ENCODE assay signal across 13 mouse cellular contexts in the genomic region with DNA sequence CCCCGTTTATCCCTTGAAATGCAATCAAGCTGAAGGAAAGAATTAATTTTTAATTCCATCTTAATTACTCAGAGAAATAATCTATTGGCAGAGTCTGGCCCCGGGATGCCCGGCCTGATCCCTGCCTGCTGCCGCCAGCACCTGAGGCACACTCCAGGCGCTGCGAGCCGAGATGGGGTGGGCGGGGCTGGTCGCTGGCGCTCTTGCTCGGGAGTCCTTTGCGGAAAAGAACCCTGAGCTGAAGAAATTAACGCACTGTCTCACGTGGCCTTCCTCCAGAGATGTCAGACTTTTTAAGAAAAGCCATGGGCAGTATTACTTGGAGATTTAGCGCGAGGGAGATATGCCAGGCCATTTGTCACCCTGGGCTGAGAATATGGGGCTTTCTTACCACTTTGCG. TPM values are rescaled to one million over a fixed set of nuclear protein-coding genes. Genes with fewer than 3 reads are reported as not detected.
DNase-seq lines count a peak whose midpoint lies in the region; ATAC-seq and TF ChIP-seq lines count a peak whose summit lies in the region.
"Had no signal": no experiment of that assay in that cellular context is flagged by ENCODE, and none has a peak within 500 bp of the region (broad histone marks: within the 10 kb centered on the region; RNA-seq: fewer than 3 reads in every experiment).

No protein-coding gene starts in this region.

- H3K36me3 ChIP-seq in forebrain, embryonic 10.5 days (replicated peaks), result no peaks in the 10 kb centered on the region
- H3K36me3 ChIP-seq in hindbrain, postnatal 0 days (ENCODE audit: insufficient read depth, low read length), result no peaks in the 10 kb centered on the region
- no peaks in the 10 kb centered on the region for H3K36me3 ChIP-seq in neural tube, embryonic 13.5 days

- peak overlapping the region; percentile 42 for H3K4me2 ChIP-seq in hindbrain, postnatal 0 days (ENCODE audit: low read depth, low read length)
- H3K4me2 ChIP-seq in neural tube, embryonic 13.5 days, result peak overlapping the region; percentile 36

- H3K27ac ChIP-seq in forebrain, embryonic 10.5 days, result no peak overlapping the region
- H3K27ac ChIP-seq in hindbrain, postnatal 0 days, result 0 out of 2 replicates have a peak overlapping the region, but pooled peaks have one; percentile 11
- no peak overlapping the region for H3K27ac ChIP-seq in neural tube, embryonic 13.5 days (replicated peaks)

- H3K4me1 ChIP-seq in forebrain, embryonic 10.5 days, result peaks cover 39% of the 10 kb centered on the region
- no peaks in the 10 kb centered on the region; the same call in 1 of the 2 replicates for H3K4me1 ChIP-seq in hindbrain, postnatal 0 days (ENCODE audit: insufficient read depth, low read length)
- H3K4me1 ChIP-seq in neural tube, embryonic 13.5 days (replicated peaks), result peaks cover 40% of the 10 kb centered on the region

- no peak overlapping the region for H3K9ac ChIP-seq in hindbrain, postnatal 0 days (replicated peaks; ENCODE audit: low read length)
- H3K9ac ChIP-seq in neural tube, embryonic 13.5 days, result no peak overlapping the region

- 0 out of 2 replicates have a peak, but pooled peaks cover 4% of the 10 kb centered on the region for H3K9me3 ChIP-seq in forebrain, embryonic 10.5 days
- no peaks in the 10 kb centered on the region for H3K9me3 ChIP-seq in hindbrain, postnatal 0 days (ENCODE audit: low read length)
- H3K9me3 ChIP-seq in neural tube, embryonic 13.5 days, result no peaks in the 10 kb centered on the region

- peaks cover 57% of the 10 kb centered on the region for H3K27me3 ChIP-seq in forebrain, embryonic 10.5 days (ENCODE audit: poor library complexity, severe bottlenecking)
- H3K27me3 ChIP-seq in hindbrain, postnatal 0 days (ENCODE audit: insufficient read depth, low read length), result no peaks in the 10 kb centered on the region
- H3K27me3 ChIP-seq in neural tube, embryonic 13.5 days, result peaks cover 60% of the 10 kb centered on the region

- H3K4me3 ChIP-seq in forebrain, embryonic 10.5 days, result peak overlapping the region; percentile 34; the same call in 1 of the 2 replicates
- H3K4me3 ChIP-seq in hindbrain, postnatal 0 days (ENCODE audit: low read length), result no peak overlapping the region
- H3K4me3 ChIP-seq in neural tube, embryonic 13.5 days, result no peak overlapping the region

- WGBS in forebrain, embryonic 10.5 days, result 2% methylated on average over 17 of the region's 17 CpGs
- 2% methylated on average over 17 of the region's 17 CpGs for WGBS in hindbrain, postnatal 0 days
- 2% methylated on average over 17 of the region's 17 CpGs for WGBS in neural tube, embryonic 13.5 days

- peak; percentile 47; the same call in 1 of the 2 replicates for ATAC-seq in hindbrain, postnatal 0 days
- ATAC-seq in neural tube, embryonic 13.5 days (ENCODE audit: low read depth), result peak; percentile 59; the same call in 1 of the 2 replicates
- ATAC-seq: intestine, embryonic 16.5 days had no signal

- TF ChIP-seq CTCF in hindbrain, postnatal 0 days (IDR thresholded peaks at IDR 0.05; ENCODE audit: low read depth), result no peak

- peak; percentile 13 to 22 for DNase-seq in kidney, postnatal 4 days
- no peak for DNase-seq in kidney, adult 18-20 months
- no peak for DNase-seq in forebrain, embryonic 10.5 days (ENCODE audit: extremely low spot score, low spot score)
- peak; percentile 37 for DNase-seq in hindbrain, postnatal 0 days (ENCODE audit: low spot score)
- no peak for DNase-seq in adrenal gland, adult 8-10 months
- no peak for DNase-seq in kidney, adult 9 months
- DNase-seq in testis, postnatal 10 days (ENCODE audit: low spot score), result no peak
- DNase-seq: cerebellum, adult 9-10 months; lung, postnatal 10 days; spleen, adult 18-20 months; thymus, postnatal 4 days had no signal

RNA-seq across cellular contexts. Expression of a gene that starts 37.2 kb away (rescaled TPM):
- polyA plus RNA-seq in forebrain, embryonic 10.5 days (2016; fragmentation: Nextera tagmentation; extraction: Ambion mirVana), result 2.4 TPM in 2 replicates
- 49.9 and 53.0 TPM in 2 replicates for total RNA-seq in hindbrain, postnatal 0 days (2014; rRNA removed)
- polyA plus RNA-seq in hindbrain, postnatal 0 days (2015; fragmentation: Nextera tagmentation; extraction: Ambion mirVana), result 10.5 and 11.7 TPM in 2 replicates
- 9.0 and 10.4 TPM in 2 replicates for polyA plus RNA-seq in neural tube, embryonic 13.5 days (2015; fragmentation: Nextera tagmentation; extraction: Ambion mirVana)
- total RNA-seq in adrenal gland, adult 8-10 months (2022), result 10 to 100 TPM in 2 of 4 experiments, 1 to 10 TPM in 2; 7.6 to 14.6 (median 11.4) TPM

Comparison
In these comparisons a context has a peak if more than half of its experiments do, and no peak if none do; other contexts are left out.
1. DNase-seq: peak in kidney, postnatal 4 days (2 of 2) and hindbrain, postnatal 0 days (single experiment); none in kidney, adult 18-20 months (single experiment), forebrain, embryonic 10.5 days (single experiment), adrenal gland, adult 8-10 months (single experiment), kidney, adult 9 months (single experiment) and testis, postnatal 10 days (single experiment).